Mouse (Mus musculus) heart, embryonic 15.5 days (tissue): ENCODE data around the gene Iqgap3. TPM values are rescaled to one million over a fixed set of nuclear protein-coding genes. Genes with fewer than 3 reads are reported as not detected.

ENCODE experiments used
- ATAC-seq: fragments of 200-750 bp; cut with Nextera tagmentation; replicated peaks from 2 replicates; pipeline ENCODE4 v1.8.0; 2017; ENCODE audit warnings: low read depth, moderate TSS enrichment; ENCODE audit not compliant: insufficient number of reproducible peaks, insufficient read depth, low FRiP score
- H3K27ac ChIP-seq: fragments of 300-500 bp; sonication (generic); 2 replicates; pipeline ENCODE4 v1.5.1; 2015; ENCODE audit warnings: mild to moderate bottlenecking, inconsistent platforms
- H3K27me3 ChIP-seq: fragments of 300-500 bp; sonication (generic); 2 replicates; pipeline ENCODE4 v1.6.1; 2015; ENCODE audit warnings: inconsistent platforms
- H3K36me3 ChIP-seq: fragments of 300-500 bp; sonication (generic); 2 replicates; pipeline ENCODE4 v1.6.1; 2015; ENCODE audit warnings: mild to moderate bottlenecking, inconsistent platforms
- H3K4me1 ChIP-seq: fragments of 300-500 bp; sonication (generic); replicated peaks from 2 replicates; pipeline ENCODE4 v1.6.1; 2015; ENCODE audit warnings: inconsistent platforms
- H3K4me2 ChIP-seq: fragments of 300-500 bp; sonication (generic); 2 replicates; pipeline ENCODE4 v1.6.1; 2015; ENCODE audit warnings: inconsistent platforms, mild to moderate bottlenecking, moderate library complexity
- H3K4me3 ChIP-seq: fragments of 300-500 bp; sonication (generic); 2 replicates; pipeline ENCODE4 v1.5.1; 2015; ENCODE audit warnings: mild to moderate bottlenecking, inconsistent platforms
- H3K9ac ChIP-seq: fragments of 300-500 bp; sonication (generic); 2 replicates; pipeline ENCODE4 v1.6.1; 2015; ENCODE audit warnings: mild to moderate bottlenecking, inconsistent platforms
- H3K9me3 ChIP-seq: fragments of 300-500 bp; sonication (generic); replicated peaks from 2 replicates; pipeline ENCODE4 v1.6.1; 2016; ENCODE audit warnings: inconsistent platforms
- WGBS: fragments of 180-500 bp; shearing (Covaris S2); methylation state at CpG from one replicate; pipeline ENCODE4 v1.1.7; 2015; ENCODE audit warnings: mixed read lengths; 5-methylcytosine and 5-hydroxymethylcytosine counted together
- polyA plus RNA-seq: library from polyadenylated mRNA; unstranded; fragments of >200 nt; fragmentation: Nextera tagmentation; extraction: Ambion mirVana; gene quantifications from 2 replicates; pipeline ENCODE4 v1.2.1, GENCODE M21; 2015

Iqgap3 gene
- polyA plus RNA-seq, 1 experiment from 2014 or later = 21.1 TPM

- Histone ChIP-seq H3K4me3 (no peak overlapping the region), H3K9me3 (no peaks in the 10 kb centered on the region), H3K4me1 (peaks cover 20% of the 10 kb centered on the region), H3K9ac (no peak overlapping the region), H3K27me3 (no peaks in the 10 kb centered on the region), H3K36me3 (no peaks in the 10 kb centered on the region), H3K4me2 (no peak overlapping the region), H3K27ac (peak overlapping the region; percentile 75; the same call in 1 of the 2 replicates)
- 77% methylated on average over 7 of the region's 7 CpGs for WGBS
- ATAC-seq = no peak
Measured at GRCm38 (mm10) chr3:88126181-88126580, 44.4 kb downstream of the Iqgap3 start.

- Histone ChIP-seq H3K27ac (no peak overlapping the region), H3K9me3 (no peaks in the 10 kb centered on the region), H3K4me2 (no peak overlapping the region), H3K4me3 (no peak overlapping the region), H3K36me3 (no peaks in the 10 kb centered on the region), H3K27me3 (no peaks in the 10 kb centered on the region), H3K9ac (no peak overlapping the region), H3K4me1 (peaks cover 22% of the 10 kb centered on the region)
- ATAC-seq = no peak
- WGBS = 66% methylated on average over 3 of the region's 3 CpGs
Measured at GRCm38 (mm10) chr3:88127636-88128035, 45.9 kb downstream of the Iqgap3 start.

GRCm38 (mm10) chr3:88128056-88128455 lies 46.3 kb downstream of the Iqgap3 start:
- Histone ChIP-seq H3K36me3 (no peaks in the 10 kb centered on the region), H3K4me3 (no peak overlapping the region), H3K4me2 (no peak overlapping the region), H3K9me3 (no peaks in the 10 kb centered on the region), H3K4me1 (peaks cover 26% of the 10 kb centered on the region), H3K27ac (no peak overlapping the region), H3K27me3 (no peaks in the 10 kb centered on the region), H3K9ac (no peak overlapping the region)
- WGBS = 59% methylated on average over 5 of the region's 5 CpGs
- ATAC-seq = no peak

GRCm38 (mm10) chr3:88129006-88129405 lies 47.2 kb downstream of the Iqgap3 start:
- no peak for ATAC-seq
- Histone ChIP-seq H3K9me3 (no peaks in the 10 kb centered on the region), H3K9ac (no peak overlapping the region), H3K4me2 (no peak overlapping the region), H3K27me3 (no peaks in the 10 kb centered on the region), H3K27ac (no peak overlapping the region), H3K4me1 (peaks cover 35% of the 10 kb centered on the region), H3K36me3 (no peaks in the 10 kb centered on the region), H3K4me3 (no peak overlapping the region)
- WGBS = 55% methylated on average over 4 of the region's 4 CpGs

GRCm38 (mm10) chr3:88131071-88131470 lies 49.3 kb downstream of the Iqgap3 start:
- H3K4me1 ChIP-seq = peaks cover 37% of the 10 kb centered on the region
- WGBS = 92% methylated on average over 3 of the region's 3 CpGs
- H3K36me3 ChIP-seq = no peaks in the 10 kb centered on the region
- no peak for ATAC-seq
- H3K9me3 ChIP-seq = no peaks in the 10 kb centered on the region
- no peaks in the 10 kb centered on the region for H3K27me3 ChIP-seq
- H3K4me2 ChIP-seq = no peak overlapping the region
- no peak overlapping the region for H3K9ac ChIP-seq
- H3K4me3 ChIP-seq = no peak overlapping the region
- no peak overlapping the region for H3K27ac ChIP-seq

GRCm38 (mm10) chr3:88132492-88132891 lies 50.7 kb downstream of the Iqgap3 start:
- no peaks in the 10 kb centered on the region for H3K9me3 ChIP-seq
- no peaks in the 10 kb centered on the region for H3K27me3 ChIP-seq
- H3K36me3 ChIP-seq = no peaks in the 10 kb centered on the region
- ATAC-seq = no peak
- no peak overlapping the region for H3K4me2 ChIP-seq
- 60% methylated on average over 2 of the region's 2 CpGs for WGBS
- no peak overlapping the region for H3K9ac ChIP-seq
- no peak overlapping the region for H3K4me3 ChIP-seq
- H3K27ac ChIP-seq = peak overlapping the region; percentile 97
- H3K4me1 ChIP-seq = peaks cover 40% of the 10 kb centered on the region

GRCm38 (mm10) chr3:88133187-88133771 lies 51.5 kb downstream of the Iqgap3 start:
- no peaks in the 10 kb centered on the region for H3K36me3 ChIP-seq
- H3K4me1 ChIP-seq = peaks cover 41% of the 10 kb centered on the region
- no peaks in the 10 kb centered on the region for H3K27me3 ChIP-seq
- peak overlapping the region; percentile 97 for H3K27ac ChIP-seq
- H3K4me3 ChIP-seq = peak overlapping the region; percentile 23; the same call in 1 of the 2 replicates
- peak overlapping the region; percentile 61 for H3K4me2 ChIP-seq
- WGBS = 24% methylated on average over 4 of the region's 4 CpGs
- ATAC-seq = peak; percentile 83
- no peaks in the 10 kb centered on the region for H3K9me3 ChIP-seq
- H3K9ac ChIP-seq = peak overlapping the region; percentile 54

- Histone ChIP-seq H3K36me3 (no peaks in the 10 kb centered on the region), H3K9ac (no peak overlapping the region), H3K4me1 (peaks cover 67% of the 10 kb centered on the region), H3K27ac (no peak overlapping the region), H3K4me3 (no peak overlapping the region), H3K27me3 (no peaks in the 10 kb centered on the region), H3K9me3 (no peaks in the 10 kb centered on the region), H3K4me2 (no peak overlapping the region)
- ATAC-seq = no peak
- 87% methylated on average over 9 of the region's 9 CpGs for WGBS
Measured at GRCm38 (mm10) chr3:88136346-88136745, 54.6 kb downstream of the Iqgap3 start.

GRCm38 (mm10) chr3:88136945-88137494 lies 55.2 kb downstream of the Iqgap3 start:
- no peaks in the 10 kb centered on the region for H3K9me3 ChIP-seq
- H3K9ac ChIP-seq = 0 out of 2 replicates have a peak overlapping the region, but pooled peaks have one; percentile 13
- H3K4me1 ChIP-seq = peaks cover 69% of the 10 kb centered on the region
- no peak for ATAC-seq
- H3K4me3 ChIP-seq = peak overlapping the region; percentile 96; the same call in 1 of the 2 replicates
- peak overlapping the region; percentile 100 for H3K27ac ChIP-seq
- WGBS = 75% methylated on average over 4 of the region's 4 CpGs
- peak overlapping the region; percentile 88 for H3K4me2 ChIP-seq
- H3K36me3 ChIP-seq = no peaks in the 10 kb centered on the region
- no peaks in the 10 kb centered on the region for H3K27me3 ChIP-seq

- Histone ChIP-seq H3K27me3 (no peaks in the 10 kb centered on the region), H3K27ac (peak overlapping the region; percentile 100), H3K9me3 (no peaks in the 10 kb centered on the region), H3K9ac (peak overlapping the region; percentile 54), H3K4me3 (peak overlapping the region; percentile 96), H3K36me3 (no peaks in the 10 kb centered on the region), H3K4me1 (peaks cover 61% of the 10 kb centered on the region), H3K4me2 (peak overlapping the region; percentile 88)
- no peak for ATAC-seq
- WGBS = 11% methylated on average over 3 of the region's 3 CpGs
Measured at GRCm38 (mm10) chr3:88137821-88138220, 56.0 kb downstream of the Iqgap3 start.

GRCm38 (mm10) chr3:88138336-88139242 lies 56.8 kb downstream of the Iqgap3 start:
- ATAC-seq = peak; percentile 59
- H3K4me1 ChIP-seq = peaks cover 55% of the 10 kb centered on the region

More at GRCm38 (mm10) chr3:88138336-88139242, 56.8 kb downstream of the Iqgap3 start:
- Histone ChIP-seq H3K27me3 (no peaks in the 10 kb centered on the region), H3K27ac (peak overlapping the region; percentile 100), H3K9ac (peak overlapping the region; percentile 73), H3K36me3 (no peaks in the 10 kb centered on the region), H3K4me3 (peak overlapping the region; percentile 96), H3K4me2 (peak overlapping the region; percentile 88), H3K9me3 (no peaks in the 10 kb centered on the region)
- under 1% methylated on average over 32 of the region's 32 CpGs for WGBS
